Mouse (Mus musculus): ENCODE data around the gene Smim24. TPM values are rescaled to one million over a fixed set of nuclear protein-coding genes. Genes with fewer than 3 reads are reported as not detected.
A peak's percentile ranks its signal among the peaks of the same experiment; 100 is the strongest.

Smim24 gene
- polyA plus RNA-seq, 1 experiment from 2014 or later = 4.2 TPM

DNA sequence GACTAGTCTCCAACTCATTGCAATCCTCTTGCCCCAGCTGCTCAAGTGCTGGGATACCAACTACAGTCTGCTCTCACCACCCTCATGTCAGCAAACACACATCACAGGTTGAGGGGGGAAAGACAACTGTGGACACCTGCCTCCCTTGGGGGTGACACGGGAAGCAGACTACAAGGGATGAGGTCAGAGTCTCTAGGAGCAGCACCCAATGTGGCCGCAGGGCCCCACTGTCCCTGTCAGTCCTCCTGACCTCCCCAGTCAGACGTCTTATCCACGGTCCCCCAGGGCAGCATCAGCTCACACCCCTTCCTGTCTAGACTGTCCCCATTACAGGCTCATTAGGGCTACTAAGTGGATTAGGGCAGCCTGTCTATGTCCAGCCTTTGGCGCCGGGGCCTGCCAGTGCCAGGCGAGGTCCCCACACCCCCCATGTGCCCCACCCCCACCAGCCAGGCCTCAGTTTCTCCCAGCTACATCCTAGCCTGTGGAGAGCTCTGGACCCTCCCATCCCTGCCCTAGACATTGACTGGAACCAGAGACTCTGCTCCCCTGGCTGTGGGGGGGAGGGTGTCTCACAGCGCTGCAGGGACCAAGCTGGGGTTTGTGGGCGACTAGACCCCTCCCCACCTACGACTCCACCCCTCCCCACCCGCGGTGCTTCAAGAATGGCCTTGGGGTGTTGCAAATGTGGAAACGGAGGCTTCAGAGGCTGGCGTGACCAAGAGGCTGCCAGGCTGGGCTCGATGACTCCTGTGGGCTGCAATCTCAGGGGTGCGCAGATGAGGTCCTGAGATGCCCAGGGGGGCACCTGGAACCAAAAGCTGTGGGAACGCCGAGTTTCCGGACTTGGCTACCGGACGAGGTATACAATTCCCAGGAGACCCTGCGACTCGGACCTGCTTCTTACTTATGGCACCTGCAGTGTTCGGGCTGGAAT, 13.9 kb downstream of the Smim24 start:
- peaks cover 81% of the 10 kb centered on the region for H3K4me1 ChIP-seq (ENCODE audit: control insufficient read depth, insufficient read depth, low read length)
- H3K27ac ChIP-seq (ENCODE audit: low read depth, low read length) = peak overlapping the region; percentile 36
- peak overlapping the region; percentile 41 for H3K4me2 ChIP-seq
- no peak for ATAC-seq (replicated peaks; ENCODE audit: insufficient number of reproducible peaks, low FRiP score, low TSS enrichment)
- peak overlapping the region; percentile 36 for H3K4me3 ChIP-seq (ENCODE audit: low read depth, low read length)
- H3K36me3 ChIP-seq (ENCODE audit: control insufficient read depth, insufficient read depth, low read length) = peaks cover 5% of the 10 kb centered on the region; the same call in 1 of the 2 replicates
- WGBS (ENCODE audit: insufficient replicate concordance) = 18% methylated on average over 24 of the region's 24 CpGs
- peaks cover 12% of the 10 kb centered on the region; the same call in 1 of the 2 replicates for H3K27me3 ChIP-seq (ENCODE audit: control insufficient read depth, insufficient read depth, low read length)
- H3K9ac ChIP-seq (ENCODE audit: low read depth, low read length) = peak overlapping the region; percentile 58
- no peaks in the 10 kb centered on the region for H3K9me3 ChIP-seq (replicated peaks; ENCODE audit: control insufficient read depth, low read length)

DNA sequence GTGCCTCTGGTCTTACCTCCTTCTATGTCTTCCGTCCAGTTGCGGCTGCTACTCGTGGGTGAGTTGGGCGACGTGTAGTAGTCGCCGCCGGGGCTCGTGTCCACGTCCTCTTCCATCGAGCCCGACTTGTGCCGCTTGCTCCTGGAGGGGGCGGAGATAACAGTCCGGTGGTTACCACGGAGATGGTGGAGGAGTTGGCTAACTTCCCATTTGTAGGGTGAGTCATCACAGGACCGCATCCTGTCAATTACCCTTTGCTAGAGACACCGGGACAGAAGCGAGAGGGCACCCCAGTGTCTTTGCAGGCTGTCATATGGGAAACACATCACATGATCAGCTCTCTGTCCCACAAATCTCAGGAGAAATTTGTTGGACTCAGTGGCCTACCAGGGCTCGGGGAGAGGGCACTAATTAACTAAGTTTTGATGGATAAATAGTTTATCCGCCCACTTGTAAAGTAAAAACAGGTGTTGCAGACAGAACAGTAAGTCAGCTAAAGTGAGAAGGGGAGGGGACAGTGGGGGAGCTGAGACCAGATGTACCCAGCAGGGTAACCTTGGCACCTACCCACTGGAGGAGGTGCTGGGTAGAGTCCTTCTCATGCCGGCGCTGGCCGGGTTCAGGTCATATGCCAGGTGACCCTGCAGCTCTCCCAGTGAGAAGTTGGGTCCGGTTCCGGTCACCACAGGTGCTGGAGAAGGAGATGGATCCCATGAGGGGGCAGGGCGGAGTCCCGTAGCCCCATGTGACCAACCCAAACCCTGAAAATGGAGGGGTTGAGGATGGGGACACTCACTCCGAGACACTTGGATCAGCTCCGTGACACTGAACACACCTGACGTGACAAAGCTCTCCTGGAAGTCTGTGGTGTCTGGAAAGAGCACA, 14.9 kb downstream of the Smim24 start:
- peak overlapping the region; percentile 58 for H3K9ac ChIP-seq (ENCODE audit: low read depth, low read length)
- H3K27ac ChIP-seq (ENCODE audit: low read depth, low read length) = peak overlapping the region; percentile 72
- ATAC-seq (replicated peaks; ENCODE audit: insufficient number of reproducible peaks, low FRiP score, low TSS enrichment) = 0 out of 2 replicates have a peak, but pooled peaks have one; percentile 13
- peak overlapping the region; percentile 41 for H3K4me2 ChIP-seq
- H3K9me3 ChIP-seq (replicated peaks; ENCODE audit: control insufficient read depth, low read length) = no peaks in the 10 kb centered on the region
- WGBS (ENCODE audit: insufficient replicate concordance) = 20% methylated on average over 31 of the region's 31 CpGs
- H3K36me3 ChIP-seq (ENCODE audit: control insufficient read depth, insufficient read depth, low read length) = peaks cover 5% of the 10 kb centered on the region; the same call in 1 of the 2 replicates
- H3K4me3 ChIP-seq (ENCODE audit: low read depth, low read length) = peak overlapping the region; percentile 36
- H3K27me3 ChIP-seq (ENCODE audit: control insufficient read depth, insufficient read depth, low read length) = peaks cover 12% of the 10 kb centered on the region; the same call in 1 of the 2 replicates
- H3K4me1 ChIP-seq (ENCODE audit: control insufficient read depth, insufficient read depth, low read length) = peaks cover 81% of the 10 kb centered on the region

DNA sequence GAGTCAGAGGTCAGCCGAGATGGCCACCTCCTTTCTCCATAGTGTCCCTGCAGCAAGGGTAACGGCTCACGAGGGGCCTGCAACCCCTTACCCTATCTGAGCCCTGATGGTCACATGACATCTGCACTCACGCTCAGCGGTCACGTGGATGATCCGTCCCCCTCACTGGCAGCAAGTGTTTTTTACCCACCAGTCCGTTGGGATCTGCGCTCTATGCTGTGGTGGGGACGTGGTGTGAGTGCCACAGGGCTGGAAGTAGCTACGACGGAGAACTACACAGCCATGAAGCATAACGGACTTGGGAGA, 15.5 kb downstream of the Smim24 start:
- Histone ChIP-seq H3K4me3 (ENCODE audit: low read depth, low read length) (no peak overlapping the region), H3K27me3 (ENCODE audit: control insufficient read depth, insufficient read depth, low read length) (peaks cover 11% of the 10 kb centered on the region; the same call in 1 of the 2 replicates), H3K9ac (ENCODE audit: low read depth, low read length) (0 out of 2 replicates have a peak overlapping the region, but pooled peaks have one; percentile 16), H3K36me3 (ENCODE audit: control insufficient read depth, insufficient read depth, low read length) (peaks cover 5% of the 10 kb centered on the region; the same call in 1 of the 2 replicates), H3K4me2 (peak overlapping the region; percentile 20), H3K4me1 (ENCODE audit: control insufficient read depth, insufficient read depth, low read length) (peaks cover 81% of the 10 kb centered on the region), H3K27ac (ENCODE audit: low read depth, low read length) (peak overlapping the region; percentile 72), H3K9me3 (replicated peaks; ENCODE audit: control insufficient read depth, low read length) (no peaks in the 10 kb centered on the region)
- WGBS (ENCODE audit: insufficient replicate concordance) = 36% methylated on average over 13 of the region's 13 CpGs
- no peak for ATAC-seq (replicated peaks; ENCODE audit: insufficient number of reproducible peaks, low FRiP score, low TSS enrichment)

DNA sequence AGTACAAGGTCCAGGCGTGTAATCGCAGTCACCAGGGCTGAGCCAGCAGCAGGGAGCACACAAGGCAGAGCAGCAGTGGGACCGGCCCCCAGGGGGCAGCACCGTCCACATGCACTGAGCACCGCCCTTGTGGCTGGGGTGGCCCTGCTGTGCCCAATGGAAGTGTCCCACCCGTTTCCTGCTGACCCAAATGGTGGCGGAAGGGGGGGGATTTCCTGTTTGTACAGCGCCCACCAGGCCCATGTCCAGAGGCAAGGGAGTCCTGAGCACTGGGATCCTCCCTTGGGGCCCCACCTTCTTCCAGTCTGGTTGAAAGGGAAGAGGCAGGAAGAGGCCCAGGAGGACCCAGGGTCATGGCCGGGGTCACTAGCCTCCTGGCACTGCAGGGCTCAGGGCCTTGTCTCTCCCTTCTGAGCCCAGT, 16.0 kb downstream of the Smim24 start:
- H3K4me1 ChIP-seq (ENCODE audit: control insufficient read depth, insufficient read depth, low read length) = peaks cover 84% of the 10 kb centered on the region
- H3K27ac ChIP-seq (ENCODE audit: low read depth, low read length) = peak overlapping the region; percentile 72
- WGBS (ENCODE audit: insufficient replicate concordance) = 12% methylated on average over 9 of the region's 9 CpGs
- peaks cover 5% of the 10 kb centered on the region; the same call in 1 of the 2 replicates for H3K36me3 ChIP-seq (ENCODE audit: control insufficient read depth, insufficient read depth, low read length)
- H3K4me2 ChIP-seq = peak overlapping the region; percentile 20
- ATAC-seq (replicated peaks; ENCODE audit: insufficient number of reproducible peaks, low FRiP score, low TSS enrichment) = 0 out of 2 replicates have a peak, but pooled peaks have one; percentile 11
- H3K9me3 ChIP-seq (replicated peaks; ENCODE audit: control insufficient read depth, low read length) = no peaks in the 10 kb centered on the region
- H3K27me3 ChIP-seq (ENCODE audit: control insufficient read depth, insufficient read depth, low read length) = peaks cover 8% of the 10 kb centered on the region; the same call in 1 of the 2 replicates
- H3K9ac ChIP-seq (ENCODE audit: low read depth, low read length) = no peak overlapping the region
- 0 out of 2 replicates have a peak overlapping the region, but pooled peaks have one; percentile 9 for H3K4me3 ChIP-seq (ENCODE audit: low read depth, low read length)

- peaks cover 5% of the 10 kb centered on the region; the same call in 1 of the 2 replicates for H3K27me3 ChIP-seq (ENCODE audit: control insufficient read depth, insufficient read depth, low read length)
- peak overlapping the region; percentile 43 for H3K4me2 ChIP-seq
- no peaks in the 10 kb centered on the region for H3K9me3 ChIP-seq (replicated peaks; ENCODE audit: control insufficient read depth, low read length)
- peaks cover 88% of the 10 kb centered on the region for H3K4me1 ChIP-seq (ENCODE audit: control insufficient read depth, insufficient read depth, low read length)
- peak overlapping the region; percentile 72 for H3K27ac ChIP-seq (ENCODE audit: low read depth, low read length)
- 0 out of 2 replicates have a peak overlapping the region, but pooled peaks have one; percentile 9 for H3K4me3 ChIP-seq (ENCODE audit: low read depth, low read length)
- H3K9ac ChIP-seq (ENCODE audit: low read depth, low read length) = peak overlapping the region; percentile 2; the same call in 1 of the 2 replicates
- H3K36me3 ChIP-seq (ENCODE audit: control insufficient read depth, insufficient read depth, low read length) = peaks cover 5% of the 10 kb centered on the region; the same call in 1 of the 2 replicates
- 15% methylated on average over 8 of the region's 8 CpGs for WGBS (ENCODE audit: insufficient replicate concordance)
- 0 out of 2 replicates have a peak, but pooled peaks have one; percentile 7 for ATAC-seq (replicated peaks; ENCODE audit: insufficient number of reproducible peaks, low FRiP score, low TSS enrichment)
These were observed 16.5 kb downstream of the Smim24 start for GRCm38 (mm10) chr10:81409330-81409729.

DNA sequence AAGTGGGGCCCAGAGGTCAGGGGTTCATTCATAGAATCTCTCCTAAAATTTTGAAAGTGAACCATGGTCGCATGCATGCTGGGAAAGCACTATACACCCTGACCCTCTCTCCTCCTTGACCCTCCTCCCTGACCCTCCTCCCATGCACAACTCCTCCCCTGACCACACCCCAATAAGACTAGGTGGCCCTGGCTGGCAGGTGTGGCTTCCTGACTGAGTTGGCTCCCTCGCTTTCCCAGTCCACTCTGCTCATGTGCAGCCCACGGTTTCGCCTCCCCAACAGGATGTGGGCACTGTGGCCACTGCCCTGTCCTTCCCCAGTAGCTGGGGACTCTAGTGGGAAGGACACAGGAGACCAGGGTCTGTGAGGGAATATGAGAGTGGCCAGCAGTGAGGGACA, 17.5 kb downstream of the Smim24 start:
- H3K27me3 ChIP-seq (ENCODE audit: control insufficient read depth, insufficient read depth, low read length) = no peaks in the 10 kb centered on the region; the same call in 1 of the 2 replicates
- ATAC-seq (replicated peaks; ENCODE audit: insufficient number of reproducible peaks, low FRiP score, low TSS enrichment) = no peak
- 57% methylated on average over 4 of the region's 4 CpGs for WGBS (ENCODE audit: insufficient replicate concordance)
- peak overlapping the region; percentile 54; the same call in 1 of the 2 replicates for H3K27ac ChIP-seq (ENCODE audit: low read depth, low read length)
- H3K9ac ChIP-seq (ENCODE audit: low read depth, low read length) = 0 out of 2 replicates have a peak overlapping the region, but pooled peaks have one; percentile 50
- H3K4me2 ChIP-seq = peak overlapping the region; percentile 43
- H3K36me3 ChIP-seq (ENCODE audit: control insufficient read depth, insufficient read depth, low read length) = peaks cover 3% of the 10 kb centered on the region; the same call in 1 of the 2 replicates
- peaks cover 95% of the 10 kb centered on the region for H3K4me1 ChIP-seq (ENCODE audit: control insufficient read depth, insufficient read depth, low read length)
- H3K9me3 ChIP-seq (replicated peaks; ENCODE audit: control insufficient read depth, low read length) = no peaks in the 10 kb centered on the region
- no peak overlapping the region for H3K4me3 ChIP-seq (ENCODE audit: low read depth, low read length)

DNA sequence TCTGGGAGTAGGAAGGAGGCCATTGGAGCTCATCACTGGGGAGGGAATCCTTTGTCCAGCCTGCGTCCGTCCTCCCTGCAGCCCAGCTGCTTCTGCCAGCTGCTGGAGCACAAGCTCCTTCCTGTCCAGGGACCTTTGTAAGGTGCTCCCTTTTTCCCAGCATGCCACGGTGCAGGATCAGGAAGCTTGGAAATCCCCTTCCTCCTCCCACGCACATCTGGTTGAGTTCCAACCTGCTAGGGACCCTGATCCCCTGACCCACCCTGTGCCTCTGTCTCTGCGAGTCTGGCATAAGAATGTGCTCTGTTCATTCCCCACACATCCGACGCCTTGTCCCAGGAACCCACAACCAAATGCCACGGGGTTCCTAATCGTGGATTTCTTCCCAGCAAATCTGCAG, 18.1 kb downstream of the Smim24 start:
- 71% methylated on average over 9 of the region's 9 CpGs for WGBS (ENCODE audit: insufficient replicate concordance)
- Histone ChIP-seq H3K9me3 (replicated peaks; ENCODE audit: control insufficient read depth, low read length) (no peaks in the 10 kb centered on the region), H3K27ac (ENCODE audit: low read depth, low read length) (peak overlapping the region; percentile 82; the same call in 1 of the 2 replicates), H3K4me2 (no peak overlapping the region; the same call in 1 of the 2 replicates), H3K9ac (ENCODE audit: low read depth, low read length) (peak overlapping the region; percentile 50; the same call in 1 of the 2 replicates), H3K27me3 (ENCODE audit: control insufficient read depth, insufficient read depth, low read length) (no peaks in the 10 kb centered on the region; the same call in 1 of the 2 replicates), H3K4me1 (ENCODE audit: control insufficient read depth, insufficient read depth, low read length) (peaks cover 99% of the 10 kb centered on the region), H3K36me3 (ENCODE audit: control insufficient read depth, insufficient read depth, low read length) (no peaks in the 10 kb centered on the region; the same call in 1 of the 2 replicates), H3K4me3 (ENCODE audit: low read depth, low read length) (no peak overlapping the region)
- ATAC-seq (replicated peaks; ENCODE audit: insufficient number of reproducible peaks, low FRiP score, low TSS enrichment) = no peak
